Mouse (Mus musculus): Measurements from ENCODE around the gene Bbs9.

DNA sequence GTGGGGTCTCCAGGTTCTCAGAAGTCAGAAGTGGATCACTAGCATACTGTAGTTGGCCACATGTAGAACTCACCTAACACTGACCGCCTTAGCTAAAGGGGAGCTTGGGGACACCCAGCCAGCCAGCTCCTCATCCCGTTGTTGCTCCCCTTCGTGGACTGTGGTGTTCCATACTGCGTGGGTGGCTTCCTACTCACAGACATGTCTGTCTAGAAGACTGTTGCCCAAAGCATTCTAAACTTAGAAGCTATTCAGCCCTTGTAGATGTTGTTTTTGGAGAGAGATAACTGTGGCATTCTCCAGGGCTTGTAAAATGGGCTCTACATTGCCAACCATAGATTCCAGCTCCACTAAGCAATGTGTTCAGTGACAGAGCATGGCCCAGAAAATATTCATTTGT is 310.5 kb downstream of the Bbs9 start:
- TF ChIP-seq CTCF (conservative IDR thresholded peaks at IDR 0.05 in 1 of 2, IDR thresholded peaks at IDR 0.05 in 1 of 2; ENCODE audit: low read depth in 2 of 2, low read length in 2 of 2) (no peak), EP300 (IDR thresholded peaks at IDR 0.05; ENCODE audit: low read length) (no peak), MAFK (IDR thresholded peaks at IDR 0.05; ENCODE audit: insufficient replicate concordance, low read length) (no peak), POLR2A (IDR thresholded peaks at IDR 0.05; ENCODE audit: low read depth, low read length) (no peak), TCF12 (IDR thresholded peaks at IDR 0.05; ENCODE audit: low read depth, low read length) (no peak), E2F4 (IDR thresholded peaks at IDR 0.05; ENCODE audit: insufficient replicate concordance, low read depth, low read length) (no peak), USF2 (conservative IDR thresholded peaks at IDR 0.05; ENCODE audit: low read depth, low read length) (no peak), RAD21 (IDR thresholded peaks at IDR 0.05; ENCODE audit: low read depth, low read length) (no peak), CHD2 (IDR thresholded peaks at IDR 0.05; ENCODE audit: low read length) (no peak), USF1 (IDR thresholded peaks at IDR 0.05; ENCODE audit: low read depth, low read length) (no peak), ZNF384 (IDR thresholded peaks at IDR 0.05; ENCODE audit: low read depth, low read length) (no peak), GABPA (IDR thresholded peaks at IDR 0.05; ENCODE audit: insufficient replicate concordance, low read depth, low read length) (no peak), ELF1 (IDR thresholded peaks at IDR 0.05; ENCODE audit: low read depth, low read length) (no peak)
